Mouse (Mus musculus): ENCODE results near the gene Chchd6.

Gene Chchd6

GRCm38 (mm10) chr6:89595018-89595776 is at the start of gene Chchd6:
Chchd6 (minus strand) TSS chr6:89595652.
- peak; percentile 92 for DNase-seq (ENCODE audit: low spot score)

DNA sequence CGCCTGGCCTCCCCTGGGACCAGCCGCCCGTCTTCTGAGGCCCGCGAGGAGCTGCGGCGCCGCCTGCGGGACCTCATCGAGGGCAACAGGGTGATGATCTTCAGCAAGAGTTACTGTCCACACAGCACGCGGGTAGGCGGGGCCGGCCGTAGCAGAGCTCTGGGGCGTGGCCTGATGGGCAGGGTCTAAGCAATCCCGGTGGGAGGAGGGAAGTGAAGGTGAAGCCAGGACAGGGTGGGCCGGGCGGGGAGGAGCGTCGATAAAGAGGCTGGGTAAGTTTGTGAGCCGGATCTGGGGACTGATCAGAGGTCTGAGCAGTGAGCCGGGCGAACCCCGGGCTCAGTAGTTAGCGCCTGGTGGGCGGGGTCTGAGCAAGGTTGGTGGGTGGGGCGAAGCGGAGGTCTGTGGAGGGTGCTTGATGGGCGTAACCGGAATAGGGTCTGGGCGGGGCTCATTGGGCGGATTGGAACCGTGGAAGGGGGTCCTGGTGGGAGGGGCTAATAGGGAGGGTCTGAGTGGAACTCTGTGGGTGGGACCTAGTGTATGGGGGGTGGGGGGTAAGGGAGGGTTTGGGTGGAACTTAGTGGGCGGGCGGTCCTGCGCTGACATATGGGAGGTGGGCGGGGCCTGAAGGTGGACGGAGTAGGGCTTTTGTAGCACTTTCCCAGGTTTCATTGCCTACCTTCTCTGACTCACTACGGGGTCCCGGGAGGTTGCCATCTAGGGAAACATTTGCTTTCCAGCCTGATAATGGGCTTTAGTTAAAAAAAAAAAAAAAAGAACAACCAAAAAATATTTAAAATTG is 49.0 kb upstream of the Chchd6 start:
- DNase-seq (ENCODE audit: low spot score), result peak; percentile 85

GRCm38 (mm10) chr6:89643798-89644270 is 48.4 kb upstream of the Chchd6 start, which contains the start of gene Txnrd3:
Txnrd3 (plus strand) TSS chr6:89643988.
- DNase-seq (ENCODE audit: low spot score), result peak; percentile 94

GRCm38 (mm10) chr6:89639025-89639424 is 43.6 kb upstream of the Chchd6 start:
- peak; percentile 22 for DNase-seq (ENCODE audit: low spot score)

- DNase-seq (ENCODE audit: low spot score), result no peak
Measured at GRCm38 (mm10) chr6:89637977-89638376, 42.5 kb upstream of the Chchd6 start.

- DNase-seq (ENCODE audit: low spot score), result no peak
Measured at GRCm38 (mm10) chr6:89634400-89634799, 38.9 kb upstream of the Chchd6 start.

GRCm38 (mm10) chr6:89633115-89633514 is 37.7 kb upstream of the Chchd6 start:
- DNase-seq (ENCODE audit: low spot score), result no peak

- peak; percentile 69 for DNase-seq (ENCODE audit: low spot score)
Measured at GRCm38 (mm10) chr6:89631809-89632562, 36.5 kb upstream of the Chchd6 start.

DNA sequence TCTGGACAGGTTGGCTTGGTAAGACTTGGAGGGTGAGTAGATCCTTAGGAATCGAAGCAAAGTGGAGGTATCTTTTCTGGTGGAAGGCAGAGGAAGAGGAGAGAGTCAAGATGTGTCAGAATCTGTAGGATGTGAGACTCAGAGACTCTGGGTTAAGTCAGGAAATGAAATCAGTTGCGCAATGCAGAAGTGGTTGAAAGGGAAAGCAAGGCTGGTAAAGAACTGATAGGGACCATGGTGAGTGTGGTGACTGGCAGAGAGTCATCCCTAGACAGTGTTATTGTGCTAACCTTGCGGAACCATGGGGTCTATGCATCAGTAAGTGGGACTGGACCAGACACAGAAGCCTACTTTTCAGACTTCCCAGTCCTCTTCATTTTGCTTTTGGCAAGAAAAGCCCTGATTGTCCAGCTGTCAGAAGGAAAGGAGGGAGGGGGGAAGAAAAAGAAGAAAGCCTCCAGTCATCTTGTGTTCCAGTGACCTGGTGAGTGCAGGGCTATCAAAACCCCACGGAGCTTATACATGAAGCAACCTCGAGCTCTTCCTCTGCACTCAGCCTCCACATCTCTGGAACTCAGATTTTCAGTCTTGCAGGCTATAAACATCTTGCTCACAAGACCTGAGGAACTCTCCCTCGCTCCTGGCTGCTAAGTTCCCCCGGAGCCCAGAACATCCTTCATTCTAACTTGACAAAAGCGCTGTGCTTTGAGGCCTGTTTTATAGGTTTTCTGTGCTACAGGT is 32.8 kb upstream of the Chchd6 start:
- no peak for DNase-seq (ENCODE audit: low spot score)

- DNase-seq (ENCODE audit: low spot score), result no peak
Measured at GRCm38 (mm10) chr6:89622647-89623046, 27.2 kb upstream of the Chchd6 start.

DNA sequence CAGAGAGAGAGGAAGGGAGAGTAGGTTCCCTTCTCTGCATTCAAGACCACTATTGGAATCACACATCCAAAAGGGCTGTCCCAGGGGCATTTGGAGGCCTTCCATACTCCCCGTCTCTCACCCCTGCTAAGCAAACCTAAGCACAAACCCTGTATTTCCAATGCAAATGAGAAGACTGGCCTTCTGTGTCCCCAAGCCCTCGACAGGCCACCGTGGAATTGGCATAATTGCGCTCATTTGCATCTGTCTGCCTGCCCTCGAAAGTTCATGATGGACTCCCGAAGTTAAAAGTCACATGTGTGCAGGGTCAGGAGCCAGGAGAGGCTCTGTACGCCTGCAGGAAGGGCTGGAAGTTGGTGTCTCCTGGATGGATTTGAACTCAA is 19.9 kb upstream of the Chchd6 start:
- no peak for DNase-seq (ENCODE audit: low spot score)

DNA sequence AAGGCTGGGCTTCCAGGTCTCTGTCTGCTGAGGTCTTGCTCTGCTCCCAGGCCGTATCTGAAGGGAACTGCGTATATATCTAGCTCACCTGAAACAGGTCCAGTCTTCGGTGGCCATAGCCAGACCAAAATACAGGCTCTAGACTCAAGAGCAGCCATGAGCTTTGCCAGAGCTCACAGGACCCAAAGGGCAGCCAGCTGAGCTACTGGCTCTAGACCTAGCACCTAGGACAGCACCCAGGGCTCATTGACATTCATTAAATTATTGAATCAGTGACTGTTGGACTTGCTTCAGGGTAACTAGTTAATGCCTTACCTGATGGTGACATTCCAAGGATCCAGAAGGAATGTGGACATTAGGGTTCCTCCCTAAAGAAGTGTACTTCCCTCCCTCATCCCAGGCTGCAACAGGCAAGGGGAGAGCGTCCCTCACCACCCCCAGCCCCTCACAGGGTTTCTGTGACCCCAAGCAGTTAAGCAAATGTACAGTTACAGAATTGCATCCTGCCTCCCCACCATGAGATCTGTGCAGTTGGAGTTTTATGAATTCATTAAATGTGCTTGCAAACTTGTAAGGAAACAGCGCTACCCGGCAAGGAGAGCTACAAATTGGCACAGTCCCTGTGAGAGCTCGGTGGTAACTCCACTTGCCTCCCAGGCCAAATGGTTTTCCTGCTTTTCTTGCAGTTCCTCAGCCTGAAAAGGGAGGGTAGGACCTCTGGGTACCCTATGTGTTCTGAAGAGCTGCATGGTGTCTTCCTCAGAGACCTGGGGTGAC is 19.3 kb upstream of the Chchd6 start:
- no peak for DNase-seq (ENCODE audit: low spot score)

- DNase-seq (ENCODE audit: low spot score), result no peak
Measured at GRCm38 (mm10) chr6:89614107-89614471, 18.6 kb upstream of the Chchd6 start.

DNA sequence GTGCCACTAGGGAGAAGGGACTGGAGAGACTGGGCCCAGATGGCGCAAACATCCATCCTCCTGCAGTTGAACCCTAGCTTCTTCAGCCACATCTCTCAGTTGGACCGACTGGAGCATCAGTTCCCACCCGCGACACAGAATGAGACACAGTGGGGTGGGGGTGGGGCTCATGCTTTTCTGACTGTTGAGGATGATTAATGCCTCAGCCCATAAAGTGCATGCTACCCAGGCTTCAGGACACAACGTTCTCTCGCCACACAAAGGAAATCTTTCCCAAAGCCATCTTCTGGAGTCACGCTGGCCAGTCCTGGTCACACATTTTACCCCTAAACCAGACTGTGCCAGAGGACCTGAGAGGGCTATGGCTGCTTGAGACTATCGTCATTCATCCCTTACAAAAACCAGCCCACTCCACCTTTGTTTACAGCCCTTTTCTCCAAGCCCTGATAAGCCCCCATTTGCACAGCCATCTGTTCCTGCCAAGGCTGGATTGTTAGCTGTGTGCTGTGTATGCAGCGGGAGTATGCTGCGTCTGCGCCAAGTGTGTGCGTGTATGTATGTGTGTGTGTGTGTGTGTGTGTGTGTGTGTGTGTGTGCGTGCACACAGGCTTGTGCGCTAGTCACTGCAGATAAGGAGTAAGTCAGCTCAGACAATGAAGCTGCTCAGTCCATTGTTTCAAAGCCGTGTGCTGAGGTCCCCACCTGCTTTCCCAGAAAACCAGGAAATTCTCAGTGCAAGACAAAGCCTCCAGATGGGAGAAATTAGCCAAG is 18.1 kb upstream of the Chchd6 start:
- no peak for DNase-seq (ENCODE audit: low spot score)

- DNase-seq (ENCODE audit: low spot score), result no peak
Measured at GRCm38 (mm10) chr6:89607999-89608398, 12.5 kb upstream of the Chchd6 start.

DNA sequence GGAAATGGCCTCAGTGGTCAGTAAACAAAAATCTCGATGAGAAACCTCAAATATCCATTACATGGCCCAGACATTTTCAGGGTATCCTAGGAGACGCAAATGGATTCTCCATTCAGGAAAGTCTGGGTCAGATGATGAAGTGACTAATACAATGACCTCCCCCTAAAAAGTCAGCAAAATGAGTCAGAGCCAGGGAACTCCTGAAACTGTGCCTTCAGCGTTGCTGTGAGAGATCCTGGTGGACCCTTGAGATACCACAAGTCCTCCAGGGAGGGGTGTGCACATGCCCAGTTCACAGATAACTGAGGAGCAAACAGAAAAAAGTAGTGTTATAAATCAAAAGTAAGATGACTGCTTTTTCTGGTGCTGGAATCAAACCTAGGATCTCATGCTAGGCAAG is 10.6 kb upstream of the Chchd6 start:
- DNase-seq (ENCODE audit: low spot score), result no peak

DNA sequence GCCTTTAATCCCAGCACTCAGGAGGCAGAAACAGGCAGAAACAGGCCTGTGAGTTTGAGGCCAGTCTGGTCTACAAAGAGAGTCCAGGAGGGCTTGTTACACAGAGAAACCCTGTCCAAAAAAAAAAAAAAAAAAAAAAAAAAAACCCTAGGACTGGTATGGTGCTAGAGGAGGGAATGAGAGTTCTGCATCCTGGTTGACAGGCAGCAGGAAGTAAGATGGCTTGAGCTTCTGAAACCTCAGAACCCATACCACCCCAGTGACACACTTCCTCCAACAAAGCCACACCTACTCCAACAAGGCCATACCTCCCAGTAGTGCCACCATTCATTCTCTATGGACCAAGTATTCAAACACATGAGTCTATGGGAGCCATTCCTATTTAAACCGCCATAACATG is 1.1 kb upstream of the Chchd6 start:
- no peak for DNase-seq (ENCODE audit: low spot score)

DNA sequence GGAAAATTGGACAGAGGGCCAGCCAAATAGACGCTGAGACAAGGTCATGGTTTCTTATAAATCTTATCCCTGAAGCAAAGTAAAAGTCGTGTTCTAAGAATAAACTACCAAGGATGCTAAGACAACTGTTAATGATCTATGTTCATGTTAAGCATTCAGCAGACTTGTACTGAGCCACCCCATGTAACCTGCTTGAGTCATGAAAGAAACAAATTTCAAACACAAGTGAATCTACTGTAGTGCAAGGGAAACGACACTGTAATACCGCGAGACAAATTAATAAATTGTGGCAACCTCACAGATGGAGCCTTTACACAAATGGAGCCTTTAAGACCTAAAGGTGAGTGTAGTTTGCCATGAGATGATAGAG is 310 bp upstream of the Chchd6 start:
- DNase-seq (ENCODE audit: low spot score), result no peak

DNA sequence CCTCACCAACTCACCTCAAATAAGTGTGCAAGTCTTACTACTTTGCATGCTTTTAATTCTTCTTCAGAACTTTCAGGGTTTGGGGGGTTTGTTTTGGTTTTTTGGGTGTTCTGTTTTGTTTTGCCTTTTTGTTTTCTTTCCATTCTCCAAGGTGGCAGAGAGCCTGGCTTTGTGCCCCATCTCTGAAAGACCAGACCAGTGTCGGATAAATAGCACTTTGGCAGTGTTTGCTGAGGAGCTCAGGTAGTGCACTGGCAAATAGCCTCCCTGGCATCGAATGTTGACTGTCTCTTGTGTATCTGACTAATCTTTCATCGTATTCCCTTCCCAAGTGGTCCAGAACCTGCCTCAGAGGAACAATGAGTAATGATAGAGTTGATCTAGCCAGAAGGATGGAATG is 3.4 kb downstream of the Chchd6 start:
- DNase-seq (ENCODE audit: low spot score), result no peak

DNA sequence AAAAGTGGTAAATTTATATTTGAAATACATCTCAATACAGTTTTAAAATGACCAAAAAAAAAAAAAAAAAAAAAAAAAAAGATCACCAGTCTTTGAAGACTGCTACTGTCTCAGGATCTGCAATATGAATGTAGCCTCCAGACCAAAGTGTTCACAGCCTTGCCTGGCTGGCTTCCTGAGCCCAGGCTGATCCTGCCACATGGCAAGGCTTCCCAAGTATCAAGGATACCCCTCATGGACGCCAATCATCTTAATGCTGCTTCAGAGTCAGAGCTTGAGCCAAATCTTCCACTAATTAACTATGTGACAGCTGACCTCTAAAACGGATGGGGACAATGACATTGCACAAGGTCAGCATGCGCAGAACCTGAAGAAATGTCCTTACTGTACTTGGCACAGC is 3.9 kb downstream of the Chchd6 start:
- no peak for DNase-seq (ENCODE audit: low spot score)
